ENCODE assay signal across 13 mouse cellular contexts in genomic region chr3:82275822-82276203, GRCm38 (mm10).
DNase-seq lines count a peak whose midpoint lies in the region; ATAC-seq lines count a peak whose summit lies in the region.
"Had no signal": no experiment of that assay in that cellular context is flagged by ENCODE, and none has a peak within 500 bp of the region (broad histone marks: within the 10 kb centered on the region; RNA-seq: fewer than 3 reads in every experiment).

No protein-coding gene starts in this region.

- whole genome bisulfite sequencing in embryonic facial prominence, embryonic 14.5 days, result 66% methylated on average over 4 of the region's 4 CpGs
- WGBS in embryonic facial prominence, embryonic 10.5 days, result 81% methylated on average over 4 of the region's 4 CpGs
- 59% methylated on average over 4 of the region's 4 CpGs for WGBS in hindbrain, embryonic 14.5 days
- 76% methylated on average over 4 of the region's 4 CpGs for WGBS in hindbrain, embryonic 11.5 days
- WGBS in midbrain, embryonic 15.5 days, result 64% methylated on average over 4 of the region's 4 CpGs
- WGBS in midbrain, embryonic 10.5 days, result 84% methylated on average over 4 of the region's 4 CpGs

- ATAC-seq in embryonic facial prominence, embryonic 14.5 days (ENCODE audit: low read depth), result 0 out of 2 replicates have a peak, but pooled peaks have one; percentile 57
- ATAC-seq in hindbrain, embryonic 14.5 days (ENCODE audit: low FRiP score), result peak; percentile 69
- ATAC-seq in hindbrain, embryonic 11.5 days (ENCODE audit: low FRiP score), result no peak
- no peak for ATAC-seq in midbrain, embryonic 15.5 days (replicated peaks)

- H3K27ac ChIP-seq in embryonic facial prominence, embryonic 14.5 days (replicated peaks; ENCODE audit: low read depth, low read length), result no peak overlapping the region
- no peak overlapping the region for H3K27ac ChIP-seq in embryonic facial prominence, embryonic 10.5 days (replicated peaks)
- no peak overlapping the region for H3K27ac ChIP-seq in hindbrain, embryonic 14.5 days
- H3K27ac ChIP-seq in hindbrain, embryonic 11.5 days (ENCODE audit: low read depth, low read length), result no peak overlapping the region
- H3K27ac ChIP-seq in midbrain, embryonic 15.5 days, result peak overlapping the region; percentile 34; the same call in 1 of the 2 replicates
- no peak overlapping the region for H3K27ac ChIP-seq in midbrain, embryonic 10.5 days (replicated peaks)
- H3K27ac ChIP-seq: liver, embryonic 13.5 days; midbrain, embryonic 12.5 days had no signal

- DNase-seq in embryonic facial prominence, embryonic 14.5 days (ENCODE audit: low spot score), result peak; percentile 33
- DNase-seq in embryonic facial prominence, embryonic 10.5 days (ENCODE audit: low spot score), result no peak
- DNase-seq in hindbrain, embryonic 14.5 days (ENCODE audit: low spot score), result peak; percentile 34
- no peak for DNase-seq in hindbrain, embryonic 11.5 days (ENCODE audit: low spot score)
- no peak for DNase-seq in midbrain, embryonic 10.5 days (ENCODE audit: low spot score)
- DNase-seq in retina, postnatal 1 day, result peak; percentile 63
- DNase-seq in cerebellum, adult 18-20 months, result no peak
- DNase-seq: kidney, adult 18-20 months; liver, embryonic 13.5 days; thymus, postnatal 25 days had no signal

- H3K4me1 ChIP-seq in embryonic facial prominence, embryonic 14.5 days (ENCODE audit: control insufficient read depth, insufficient read depth, low read length), result peaks cover 5% of the 10 kb centered on the region
- H3K4me1 ChIP-seq in embryonic facial prominence, embryonic 10.5 days, result peaks cover 11% of the 10 kb centered on the region
- H3K4me1 ChIP-seq in hindbrain, embryonic 14.5 days (replicated peaks; ENCODE audit: control insufficient read depth, insufficient read depth, low read length), result peaks cover 8% of the 10 kb centered on the region
- no peaks in the 10 kb centered on the region for H3K4me1 ChIP-seq in hindbrain, embryonic 11.5 days (replicated peaks; ENCODE audit: control insufficient read depth, insufficient read depth, low read length)
- H3K4me1 ChIP-seq in midbrain, embryonic 15.5 days, result peaks cover 15% of the 10 kb centered on the region
- H3K4me1 ChIP-seq in midbrain, embryonic 10.5 days, result no peaks in the 10 kb centered on the region
- H3K4me1 ChIP-seq: liver, embryonic 13.5 days; midbrain, embryonic 12.5 days had no signal

- H3K4me3 ChIP-seq in embryonic facial prominence, embryonic 14.5 days (ENCODE audit: low read depth, low read length), result no peak overlapping the region
- H3K4me3 ChIP-seq in embryonic facial prominence, embryonic 10.5 days, result no peak overlapping the region
- H3K4me3 ChIP-seq in hindbrain, embryonic 14.5 days (replicated peaks; ENCODE audit: low read length), result no peak overlapping the region
- H3K4me3 ChIP-seq in hindbrain, embryonic 11.5 days (ENCODE audit: low read depth, low read length), result no peak overlapping the region
- H3K4me3 ChIP-seq in midbrain, embryonic 15.5 days, result no peak overlapping the region
- no peak overlapping the region for H3K4me3 ChIP-seq in midbrain, embryonic 10.5 days
- H3K4me3 ChIP-seq: liver, embryonic 13.5 days; midbrain, embryonic 12.5 days had no signal

- H3K36me3 ChIP-seq in embryonic facial prominence, embryonic 14.5 days (ENCODE audit: control insufficient read depth, insufficient read depth, low read length), result no peaks in the 10 kb centered on the region
- H3K36me3 ChIP-seq in embryonic facial prominence, embryonic 10.5 days (replicated peaks), result no peaks in the 10 kb centered on the region
- no peaks in the 10 kb centered on the region for H3K36me3 ChIP-seq in hindbrain, embryonic 14.5 days (replicated peaks; ENCODE audit: control insufficient read depth, insufficient read depth)
- no peaks in the 10 kb centered on the region for H3K36me3 ChIP-seq in hindbrain, embryonic 11.5 days (ENCODE audit: control insufficient read depth, insufficient read depth, low read length)
- no peaks in the 10 kb centered on the region for H3K36me3 ChIP-seq in midbrain, embryonic 15.5 days (replicated peaks)
- no peaks in the 10 kb centered on the region for H3K36me3 ChIP-seq in midbrain, embryonic 10.5 days
- H3K36me3 ChIP-seq: G1E; liver, embryonic 13.5 days; midbrain, embryonic 12.5 days had no signal

- no peaks in the 10 kb centered on the region for H3K27me3 ChIP-seq in embryonic facial prominence, embryonic 14.5 days (replicated peaks; ENCODE audit: control insufficient read depth, insufficient read depth, low read length)
- H3K27me3 ChIP-seq in embryonic facial prominence, embryonic 10.5 days (replicated peaks; ENCODE audit: low read depth, poor library complexity, severe bottlenecking), result no peaks in the 10 kb centered on the region
- H3K27me3 ChIP-seq in hindbrain, embryonic 14.5 days (ENCODE audit: control insufficient read depth, insufficient read depth, low read length), result no peaks in the 10 kb centered on the region
- H3K27me3 ChIP-seq in hindbrain, embryonic 11.5 days (ENCODE audit: control insufficient read depth, insufficient read depth, low read length), result no peaks in the 10 kb centered on the region
- no peaks in the 10 kb centered on the region for H3K27me3 ChIP-seq in midbrain, embryonic 15.5 days (replicated peaks)
- H3K27me3 ChIP-seq in midbrain, embryonic 10.5 days (ENCODE audit: low read depth, poor library complexity, severe bottlenecking), result no peaks in the 10 kb centered on the region
- H3K27me3 ChIP-seq: liver, embryonic 13.5 days; midbrain, embryonic 12.5 days had no signal

- no peak overlapping the region for H3K4me2 ChIP-seq in embryonic facial prominence, embryonic 14.5 days (ENCODE audit: low read depth, low read length)
- no peak overlapping the region for H3K4me2 ChIP-seq in hindbrain, embryonic 14.5 days (replicated peaks)
- H3K4me2 ChIP-seq in hindbrain, embryonic 11.5 days (replicated peaks; ENCODE audit: low read depth, low read length), result no peak overlapping the region
- H3K4me2 ChIP-seq in midbrain, embryonic 15.5 days, result no peak overlapping the region
- H3K4me2 ChIP-seq: liver, embryonic 13.5 days; midbrain, embryonic 12.5 days had no signal

- H3K9me3 ChIP-seq in embryonic facial prominence, embryonic 14.5 days (ENCODE audit: control insufficient read depth, low read length), result no peaks in the 10 kb centered on the region
- no peaks in the 10 kb centered on the region for H3K9me3 ChIP-seq in embryonic facial prominence, embryonic 10.5 days
- no peaks in the 10 kb centered on the region for H3K9me3 ChIP-seq in hindbrain, embryonic 14.5 days (ENCODE audit: control insufficient read depth, low read length)
- H3K9me3 ChIP-seq in hindbrain, embryonic 11.5 days (ENCODE audit: control insufficient read depth, low read length), result no peaks in the 10 kb centered on the region
- H3K9me3 ChIP-seq in midbrain, embryonic 15.5 days, result no peaks in the 10 kb centered on the region
- no peaks in the 10 kb centered on the region for H3K9me3 ChIP-seq in midbrain, embryonic 10.5 days (replicated peaks)
- H3K9me3 ChIP-seq: G1E; liver, embryonic 13.5 days; midbrain, embryonic 12.5 days had no signal

- H3K9ac ChIP-seq in embryonic facial prominence, embryonic 14.5 days (ENCODE audit: low read depth, low read length), result no peak overlapping the region
- H3K9ac ChIP-seq in hindbrain, embryonic 14.5 days, result no peak overlapping the region
- no peak overlapping the region for H3K9ac ChIP-seq in hindbrain, embryonic 11.5 days (ENCODE audit: low read depth, low read length)
- no peak overlapping the region for H3K9ac ChIP-seq in midbrain, embryonic 15.5 days
- H3K9ac ChIP-seq: liver, embryonic 13.5 days; midbrain, embryonic 12.5 days had no signal

Comparison
In these comparisons a context has a peak if more than half of its experiments do, and no peak if none do; other contexts are left out.
1. ATAC-seq: peak in embryonic facial prominence, embryonic 14.5 days (single experiment) and hindbrain, embryonic 14.5 days (single experiment); none in hindbrain, embryonic 11.5 days (single experiment) and midbrain, embryonic 15.5 days (single experiment).
2. DNase-seq: peak in embryonic facial prominence, embryonic 14.5 days (single experiment), hindbrain, embryonic 14.5 days (single experiment) and retina, postnatal 1 day (single experiment); none in embryonic facial prominence, embryonic 10.5 days (single experiment), hindbrain, embryonic 11.5 days (single experiment), midbrain, embryonic 10.5 days (single experiment) and cerebellum, adult 18-20 months (0 of 2).